Mouse (Mus musculus) splenic B cell, adult 2 months (primary cell): Measurements from ENCODE around the gene Gm45618.

Experiments
- DNase-seq: peaks from one replicate; pipeline ENCODE4 v3.0.0-alpha.2; 2011; ENCODE audit warnings: low read depth, low spot score
- H3K27me3 ChIP-seq: 2 replicates; pipeline ENCODE4 v1.6.1; 2012; ENCODE audit warnings: mild to moderate bottlenecking, low read length, moderate library complexity, mixed read lengths; ENCODE audit not compliant: control insufficient read depth, poor library complexity, insufficient read depth, severe bottlenecking
- H3K36me3 ChIP-seq: 2 replicates; pipeline ENCODE4 v1.6.1; 2012; ENCODE audit warnings: mild to moderate bottlenecking, low read length, moderate library complexity, mixed read lengths; ENCODE audit not compliant: control insufficient read depth, poor library complexity, insufficient read depth, severe bottlenecking

Gm45618 gene

GRCm38 (mm10) chr7:142086159-142086905, 34.2 kb downstream of the Gm45618 start:
- H3K36me3 ChIP-seq: no peaks in the 10 kb centered on the region
- no peaks in the 10 kb centered on the region for H3K27me3 ChIP-seq
- no peak for DNase-seq

GRCm38 (mm10) chr7:142084820-142085219, 35.7 kb downstream of the Gm45618 start:
- no peak for DNase-seq

GRCm38 (mm10) chr7:142084395-142084794, 36.1 kb downstream of the Gm45618 start:
- DNase-seq: no peak
- H3K27me3 ChIP-seq: no peaks in the 10 kb centered on the region
- no peaks in the 10 kb centered on the region for H3K36me3 ChIP-seq

More at GRCm38 (mm10) chr7:142084820-142085219, 35.7 kb downstream of the Gm45618 start:
- Histone ChIP-seq H3K36me3 (no peaks in the 10 kb centered on the region), H3K27me3 (no peaks in the 10 kb centered on the region)

- Histone ChIP-seq H3K36me3 (no peaks in the 10 kb centered on the region), H3K27me3 (no peaks in the 10 kb centered on the region)
- no peak for DNase-seq
Measured at GRCm38 (mm10) chr7:142083588-142084317, 36.8 kb downstream of the Gm45618 start.

- no peak for DNase-seq
- no peaks in the 10 kb centered on the region for H3K27me3 ChIP-seq
- no peaks in the 10 kb centered on the region for H3K36me3 ChIP-seq
Measured at GRCm38 (mm10) chr7:142082607-142083006, 37.9 kb downstream of the Gm45618 start.

- H3K36me3 ChIP-seq: no peaks in the 10 kb centered on the region
- no peaks in the 10 kb centered on the region for H3K27me3 ChIP-seq
- no peak for DNase-seq
Measured at GRCm38 (mm10) chr7:142082179-142082578, 38.4 kb downstream of the Gm45618 start.

GRCm38 (mm10) chr7:142081736-142082135, 38.8 kb downstream of the Gm45618 start:
- H3K27me3 ChIP-seq: no peaks in the 10 kb centered on the region
- no peak for DNase-seq

GRCm38 (mm10) chr7:142080876-142081275, 39.7 kb downstream of the Gm45618 start:
- Histone ChIP-seq H3K36me3 (no peaks in the 10 kb centered on the region), H3K27me3 (no peaks in the 10 kb centered on the region)
- no peak for DNase-seq

More at GRCm38 (mm10) chr7:142081736-142082135, 38.8 kb downstream of the Gm45618 start:
- H3K36me3 ChIP-seq: no peaks in the 10 kb centered on the region

- no peaks in the 10 kb centered on the region for H3K36me3 ChIP-seq
- DNase-seq: no peak
- H3K27me3 ChIP-seq: no peaks in the 10 kb centered on the region
Measured at GRCm38 (mm10) chr7:142079365-142079764, 41.2 kb downstream of the Gm45618 start.

- no peak for DNase-seq
- H3K36me3 ChIP-seq: no peaks in the 10 kb centered on the region
- H3K27me3 ChIP-seq: no peaks in the 10 kb centered on the region
Measured at GRCm38 (mm10) chr7:142077138-142077537, 43.4 kb downstream of the Gm45618 start.

- H3K27me3 ChIP-seq: no peaks in the 10 kb centered on the region
- DNase-seq: no peak
- H3K36me3 ChIP-seq: no peaks in the 10 kb centered on the region
Measured at GRCm38 (mm10) chr7:142074146-142074886, 46.2 kb downstream of the Gm45618 start.

- H3K27me3 ChIP-seq: no peaks in the 10 kb centered on the region
- no peaks in the 10 kb centered on the region for H3K36me3 ChIP-seq
- DNase-seq: no peak
Measured at GRCm38 (mm10) chr7:142071717-142072116, 48.8 kb downstream of the Gm45618 start.

GRCm38 (mm10) chr7:142071212-142071578, 49.3 kb downstream of the Gm45618 start:
- DNase-seq: no peak
- no peaks in the 10 kb centered on the region for H3K36me3 ChIP-seq
- no peaks in the 10 kb centered on the region for H3K27me3 ChIP-seq

GRCm38 (mm10) chr7:142070458-142071211, 49.9 kb downstream of the Gm45618 start:
- Histone ChIP-seq H3K27me3 (no peaks in the 10 kb centered on the region), H3K36me3 (no peaks in the 10 kb centered on the region)
- peak; percentile 75 for DNase-seq
